Mouse (Mus musculus): ENCODE data around the gene Rgl1.

DNA sequence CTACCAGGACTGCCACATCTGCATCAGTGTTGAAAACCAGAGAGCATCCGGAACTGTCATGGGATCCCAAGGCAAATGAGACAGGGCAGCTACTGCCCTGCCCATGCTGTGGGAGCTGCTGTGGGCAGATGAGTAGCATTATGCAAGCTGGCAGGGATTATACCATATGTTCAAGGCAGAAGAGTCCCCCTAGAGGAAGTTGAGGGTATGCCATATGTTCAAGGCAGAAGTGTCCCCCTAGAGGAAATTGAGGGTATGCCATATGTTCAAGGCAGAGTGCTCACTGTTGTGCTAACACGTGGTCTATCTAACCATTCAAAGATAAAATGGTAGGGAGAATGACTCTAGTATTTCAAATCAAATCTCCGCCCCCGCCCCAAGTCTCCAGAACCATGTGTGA lies 254.9 kb downstream of the Rgl1 start:
- TF ChIP-seq CTCF (IDR thresholded peaks at IDR 0.05; ENCODE audit: borderline replicate concordance, control insufficient read depth, extremely low read depth, insufficient read depth, low read length, poor library complexity) (peak; percentile 65; the same call in 1 of the 2 replicates), POLR2A (IDR thresholded peaks at IDR 0.05; ENCODE audit: control insufficient read depth, extremely low read depth, insufficient read depth, low read length, poor library complexity) (no peak)
